Mouse (Mus musculus) limb, embryonic 14.5 days (tissue): Measurements from ENCODE around the gene Vrtn. TPM values are rescaled to one million over a fixed set of nuclear protein-coding genes. Genes with fewer than 3 reads are reported as not detected.

Experiments
- ATAC-seq: fragments of 200-750 bp; cut with Nextera tagmentation; 2 replicates; pipeline ENCODE4 v1.8.0; 2017; ENCODE audit warnings: low read depth, moderate number of reproducible peaks, moderate TSS enrichment; ENCODE audit not compliant: low FRiP score
- DNase-seq: peaks from one replicate; pipeline ENCODE4 v3.0.0-alpha.2; 2015; ENCODE audit warnings: low spot score
- H3K27ac ChIP-seq: fragments of 300-500 bp; sonication (generic); replicated peaks from 2 replicates; pipeline ENCODE4 v1.5.1; 2014; ENCODE audit warnings: low read depth, mild to moderate bottlenecking, low read length, moderate library complexity, mixed read lengths
- H3K27me3 ChIP-seq: fragments of 300-500 bp; sonication (generic); 2 replicates; pipeline ENCODE4 v1.6.1; 2014; ENCODE audit warnings: low read length, mixed read lengths; ENCODE audit not compliant: control insufficient read depth, insufficient read depth
- H3K36me3 ChIP-seq: fragments of 300-500 bp; sonication (generic); 2 replicates; pipeline ENCODE4 v1.6.1; 2014; ENCODE audit warnings: mild to moderate bottlenecking, low read length, moderate library complexity, mixed read lengths; ENCODE audit not compliant: control insufficient read depth, insufficient read depth
- H3K4me1 ChIP-seq: fragments of 300-500 bp; sonication (generic); 2 replicates; pipeline ENCODE4 v1.6.1; 2014; ENCODE audit warnings: antibody characterized with exemption, low read length, mixed read lengths; ENCODE audit not compliant: control insufficient read depth, insufficient read depth
- H3K4me2 ChIP-seq: fragments of 300-500 bp; sonication (generic); replicated peaks from 2 replicates; pipeline ENCODE4 v1.6.1; 2014; ENCODE audit warnings: low read depth, mild to moderate bottlenecking, low read length, moderate library complexity; ENCODE audit not compliant: severe bottlenecking
- H3K4me3 ChIP-seq: fragments of 300-500 bp; sonication (generic); replicated peaks from 2 replicates; pipeline ENCODE4 v1.5.1; 2014; ENCODE audit warnings: low read length
- H3K9ac ChIP-seq: fragments of 300-500 bp; sonication (generic); 2 replicates; pipeline ENCODE4 v1.6.1; 2014; ENCODE audit warnings: mild to moderate bottlenecking, low read depth, low read length, moderate library complexity; ENCODE audit not compliant: severe bottlenecking
- H3K9me3 ChIP-seq: fragments of 300-500 bp; sonication (generic); 2 replicates; pipeline ENCODE4 v1.6.1; 2016; ENCODE audit warnings: low read length; ENCODE audit not compliant: control insufficient read depth
- POLR2A ChIP-seq: fragments of 200-500 bp; IDR thresholded peaks from 2 replicates; pipeline ENCODE4 v1.8.0; 2012; ENCODE audit warnings: inconsistent platforms, mild to moderate bottlenecking, moderate library complexity, borderline replicate concordance; ENCODE audit not compliant: insufficient read depth, insufficient read length; ENCODE audit errors: extremely low read depth
- WGBS: fragments of 180-500 bp; shearing (Covaris S2); extraction: QIAGEN DNeasy Blood & Tissue Kit; methylation state at CpG from one replicate; pipeline ENCODE4 v1.1.7; 2014; 5-methylcytosine and 5-hydroxymethylcytosine counted together
- polyA plus RNA-seq, 2 experiments: library from polyadenylated mRNA; depleted of rRNA in 1 of 2; stranded (reverse) in 1 of 2; unstranded in 1 of 2; fragments of >200 nt; fragmentation: Nextera tagmentation in 1 of 2; extraction: Ambion mirVana in 1 of 2; gene quantifications; 2 replicates each; pipeline versions ENCODE4 v1.2.1 to v1.2.3; 2012 to 2014

Vrtn gene
- polyA plus RNA-seq, 2 experiments: 0.06 TPM; not detected in 1

DNA sequence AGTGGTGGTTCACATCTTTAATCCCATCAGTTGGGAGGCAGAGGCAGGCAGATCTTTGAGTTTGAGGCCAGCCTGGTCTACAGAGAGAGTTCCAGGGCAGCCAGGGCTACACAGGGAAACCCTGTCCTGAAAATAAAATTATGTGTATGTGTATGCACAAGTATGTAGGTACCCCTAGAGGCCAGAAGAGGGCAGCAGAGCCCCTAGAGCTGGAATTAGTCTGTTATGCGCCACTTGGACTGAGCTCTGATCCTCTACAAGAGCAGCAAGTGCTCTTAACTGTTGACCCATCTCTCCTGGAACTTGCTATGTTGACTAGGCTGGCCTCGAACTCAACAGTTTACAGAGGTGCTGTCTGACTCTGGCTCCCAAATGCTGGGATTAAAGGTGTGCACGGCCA is 29.7 kb downstream of the Vrtn start:
- TF ChIP-seq POLR2A: no peak
- no peak for DNase-seq
- Histone ChIP-seq H3K27ac (no peak overlapping the region), H3K4me2 (no peak overlapping the region), H3K27me3 (no peaks in the 10 kb centered on the region), H3K4me3 (no peak overlapping the region), H3K36me3 (no peaks in the 10 kb centered on the region), H3K4me1 (peaks cover 8% of the 10 kb centered on the region; the same call in 1 of the 2 replicates), H3K9ac (no peak overlapping the region), H3K9me3 (no peaks in the 10 kb centered on the region)
- whole genome bisulfite sequencing: 89% methylated on average over 3 of the region's 3 CpGs
- no peak for ATAC-seq

DNA sequence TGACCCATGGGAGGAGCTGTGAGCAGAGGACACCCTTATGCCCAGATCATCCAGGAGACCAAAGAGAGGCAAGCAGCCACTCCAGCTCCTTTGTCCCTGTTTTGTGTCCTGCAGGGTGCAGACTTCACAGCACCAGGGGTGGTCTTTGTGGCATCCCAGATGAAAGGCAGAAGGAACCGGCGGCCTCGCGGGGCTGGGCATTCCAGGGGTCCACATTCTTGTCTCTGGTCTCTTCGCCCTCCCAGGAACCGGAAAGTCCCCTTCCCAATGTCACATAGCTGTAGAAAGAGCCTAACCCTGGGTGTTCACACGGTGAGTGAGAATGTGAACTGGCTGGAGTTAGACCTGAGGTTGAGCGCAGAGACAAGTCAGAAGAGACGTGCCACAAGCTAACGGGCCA is 30.8 kb downstream of the Vrtn start:
- no peak for TF ChIP-seq POLR2A
- Histone ChIP-seq H3K9me3 (no peaks in the 10 kb centered on the region), H3K9ac (no peak overlapping the region), H3K4me2 (no peak overlapping the region), H3K4me3 (no peak overlapping the region), H3K27me3 (no peaks in the 10 kb centered on the region), H3K36me3 (no peaks in the 10 kb centered on the region), H3K27ac (no peak overlapping the region), H3K4me1 (peaks cover 8% of the 10 kb centered on the region; the same call in 1 of the 2 replicates)
- WGBS: 20% methylated on average over 10 of the region's 10 CpGs
- ATAC-seq (no peak), DNase-seq (no peak)

DNA sequence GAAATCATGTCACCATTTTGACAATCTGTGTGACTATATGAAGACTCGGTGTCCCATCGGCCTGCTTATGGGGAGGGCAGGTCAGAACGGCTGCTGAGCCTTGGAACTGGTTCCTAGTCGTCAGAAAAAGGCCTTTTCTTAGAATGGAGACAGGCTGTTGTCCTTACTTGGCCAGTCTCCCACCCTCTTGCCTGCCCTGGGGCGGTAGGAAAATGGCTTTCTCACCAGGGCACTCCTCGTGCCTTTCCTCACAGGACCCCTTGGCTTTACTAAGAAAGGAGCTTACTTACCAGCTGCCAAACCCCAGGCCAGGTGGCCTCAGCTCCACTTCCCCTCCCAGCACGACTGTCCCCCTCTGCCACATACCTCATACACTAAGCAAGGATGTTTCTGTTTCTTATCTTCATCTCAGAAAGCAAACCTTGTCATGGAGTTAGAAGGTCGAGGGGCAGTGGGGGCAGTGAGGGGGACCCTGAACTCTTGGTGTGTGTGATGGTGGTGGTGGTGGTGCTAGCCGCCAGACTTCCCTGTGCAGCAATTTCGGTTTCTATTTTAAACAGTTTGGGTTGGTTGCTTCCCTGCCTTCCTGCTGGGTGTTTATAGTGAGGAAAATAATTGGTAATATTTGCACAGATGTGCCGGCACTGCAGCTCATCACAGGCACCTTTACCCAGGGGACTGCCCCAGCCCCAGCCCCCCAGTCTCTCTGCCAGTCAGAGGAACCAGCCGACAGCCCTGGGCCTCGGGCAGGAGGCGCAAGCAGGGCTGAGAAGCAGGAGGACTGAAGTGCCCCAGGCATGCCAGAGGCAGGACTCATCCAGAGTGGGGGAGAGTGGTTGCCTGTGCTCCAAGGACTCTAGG is 34.1 kb downstream of the Vrtn start:
- H3K9ac ChIP-seq: no peak overlapping the region
- H3K4me1 ChIP-seq: peaks cover 8% of the 10 kb centered on the region; the same call in 1 of the 2 replicates
- H3K27me3 ChIP-seq: no peaks in the 10 kb centered on the region
- TF ChIP-seq POLR2A: no peak
- H3K36me3 ChIP-seq: no peaks in the 10 kb centered on the region
- ATAC-seq: no peak
- no peak overlapping the region for H3K27ac ChIP-seq
- H3K9me3 ChIP-seq: no peaks in the 10 kb centered on the region
- 26% methylated on average over 14 of the region's 14 CpGs for WGBS
- DNase-seq: no peak
- H3K4me3 ChIP-seq: no peak overlapping the region
- H3K4me2 ChIP-seq: no peak overlapping the region

DNA sequence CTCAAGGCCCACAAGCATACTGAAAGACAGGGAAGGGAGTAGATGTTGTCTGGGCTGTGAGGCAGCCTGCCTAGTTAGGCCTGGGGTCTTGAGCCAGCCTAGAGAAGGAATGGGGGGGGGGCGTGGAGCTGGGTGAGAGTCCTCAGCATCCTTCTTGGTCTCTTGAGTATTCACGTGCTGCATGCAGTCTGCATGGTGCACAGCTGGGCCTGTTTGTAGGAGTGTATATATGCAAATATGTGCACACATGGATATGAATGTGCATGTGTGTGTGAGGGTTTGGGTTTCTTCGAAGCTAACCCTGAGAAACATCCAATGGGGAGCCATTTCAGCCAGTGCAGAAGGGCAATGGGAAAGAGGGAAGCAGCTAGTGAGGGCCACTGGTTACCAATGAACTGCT is 35.2 kb downstream of the Vrtn start:
- Histone ChIP-seq H3K4me3 (no peak overlapping the region), H3K9ac (no peak overlapping the region), H3K9me3 (no peaks in the 10 kb centered on the region), H3K27ac (no peak overlapping the region), H3K4me2 (no peak overlapping the region), H3K4me1 (peaks cover 8% of the 10 kb centered on the region; the same call in 1 of the 2 replicates), H3K27me3 (no peaks in the 10 kb centered on the region), H3K36me3 (no peaks in the 10 kb centered on the region)
- DNase-seq (no peak), ATAC-seq (no peak)
- 76% methylated on average over 3 of the region's 3 CpGs for WGBS
- TF ChIP-seq POLR2A: no peak

DNA sequence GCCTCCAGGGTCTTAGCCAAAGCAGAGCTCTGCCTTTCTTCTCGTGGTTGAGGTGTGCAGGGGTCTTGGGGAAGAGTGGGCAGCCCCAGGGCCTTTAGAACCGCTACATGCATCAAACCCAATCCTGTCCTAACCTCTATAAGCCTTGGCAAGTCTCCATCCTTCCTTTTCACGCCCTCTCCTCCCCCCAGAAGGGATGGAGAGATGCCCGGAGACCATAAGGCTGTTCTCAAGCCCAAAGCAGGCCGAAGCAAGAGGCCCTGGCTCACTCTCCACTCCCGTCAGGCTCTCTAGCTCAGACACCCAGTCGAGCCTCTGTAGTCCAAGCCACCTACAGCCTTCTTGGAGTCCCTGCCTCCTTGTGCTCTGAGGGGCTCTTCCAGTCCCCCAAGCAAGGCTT is 43.8 kb downstream of the Vrtn start:
- H3K9ac ChIP-seq: no peak overlapping the region
- DNase-seq (no peak), ATAC-seq (no peak)
- no peak overlapping the region for H3K27ac ChIP-seq
- H3K9me3 ChIP-seq: no peaks in the 10 kb centered on the region
- no peaks in the 10 kb centered on the region for H3K4me1 ChIP-seq
- no peaks in the 10 kb centered on the region for H3K27me3 ChIP-seq
- no peak overlapping the region for H3K4me3 ChIP-seq
- 71% methylated on average over 7 of the region's 7 CpGs for WGBS
- H3K36me3 ChIP-seq: no peaks in the 10 kb centered on the region
- no peak for TF ChIP-seq POLR2A
- no peak overlapping the region for H3K4me2 ChIP-seq
